Mouse (Mus musculus) liver, embryonic 14.5 days (tissue): ENCODE measurements around the gene Lin7a. TPM values are rescaled to one million over a fixed set of nuclear protein-coding genes. Genes with fewer than 3 reads are reported as not detected.

Experiments used
- ATAC-seq: fragments of 200-750 bp; cut with Nextera tagmentation; 2 replicates; pipeline ENCODE4 v1.8.0; 2017; ENCODE audit warnings: moderate number of reproducible peaks, mild to moderate bottlenecking, moderate library complexity; ENCODE audit not compliant: insufficient read depth
- DNase-seq, 3 experiments: peaks; one replicate each; pipeline ENCODE4 v3.0.0-alpha.2; 2012 to 2013; ENCODE audit warnings: low read depth in 3 of 3, low spot score in 3 of 3
- H3K27ac ChIP-seq: fragments of 300-500 bp; sonication (generic); 2 replicates; pipeline ENCODE4 v1.5.1; 2014; ENCODE audit warnings: moderate library complexity, mild to moderate bottlenecking, control low read depth, inconsistent platforms
- H3K27me3 ChIP-seq: fragments of 300-500 bp; sonication (generic); 2 replicates; pipeline ENCODE4 v1.6.1; 2014; ENCODE audit warnings: mild to moderate bottlenecking, low read length, moderate library complexity; ENCODE audit not compliant: control insufficient read depth, insufficient read depth
- H3K36me3 ChIP-seq: fragments of 300-500 bp; sonication (generic); replicated peaks from 2 replicates; pipeline ENCODE4 v1.6.1; 2014; ENCODE audit warnings: low read depth; ENCODE audit not compliant: control insufficient read depth, insufficient read depth
- H3K4me1 ChIP-seq, 2 experiments: fragments of 200-500 bp in 1 of 2; fragments of 300-500 bp in 1 of 2; sonication (generic) in 1 of 2; replicated peaks; 2 replicates each; pipeline ENCODE4 v1.6.1; 2012 to 2014; ENCODE audit warnings: antibody characterized with exemption in 1 of 2, inconsistent platforms in 1 of 2, low read length in 1 of 2; ENCODE audit not compliant: control insufficient read depth in 2 of 2, insufficient read depth in 2 of 2
- H3K4me2 ChIP-seq: fragments of 300-500 bp; sonication (generic); 2 replicates; pipeline ENCODE4 v1.6.1; 2014; ENCODE audit warnings: low read depth, mild to moderate bottlenecking, control low read depth, moderate library complexity
- H3K4me3 ChIP-seq, 2 experiments: fragments of 200-500 bp in 1 of 2; fragments of 300-500 bp in 1 of 2; sonication (generic) in 1 of 2; 2 replicates each; pipeline ENCODE4 v1.5.1; 2012 to 2014; ENCODE audit warnings: low read depth in 2 of 2, low read length in 2 of 2, mild to moderate bottlenecking in 2 of 2, control low read depth in 1 of 2, inconsistent platforms in 1 of 2, moderate library complexity in 1 of 2; ENCODE audit not compliant: insufficient read depth in 1 of 2
- H3K9ac ChIP-seq: fragments of 300-500 bp; sonication (generic); replicated peaks from 2 replicates; pipeline ENCODE4 v1.6.1; 2014; ENCODE audit warnings: mild to moderate bottlenecking, control low read depth, moderate library complexity
- H3K9me3 ChIP-seq: fragments of 300-500 bp; sonication (generic); 2 replicates; pipeline ENCODE4 v1.6.1; 2016; ENCODE audit warnings: low read length, mixed read lengths; ENCODE audit not compliant: control insufficient read depth
- CTCF ChIP-seq: IDR thresholded peaks from 2 replicates; pipeline ENCODE4 v1.5.1; 2016; ENCODE audit warnings: antibody characterized with exemption, low read depth, control low read depth
- EP300 ChIP-seq: IDR thresholded peaks from 2 replicates; pipeline ENCODE4 v1.6.1; 2016; ENCODE audit warnings: antibody characterized with exemption, low read depth
- WGBS: fragments of 180-500 bp; shearing (Covaris S2); extraction: QIAGEN DNeasy Blood & Tissue Kit; methylation state at CpG from one replicate; pipeline ENCODE4 v1.1.7; 2014; ENCODE audit not compliant: insufficient replicate concordance; 5-methylcytosine and 5-hydroxymethylcytosine counted together
- polyA plus RNA-seq, 2 experiments: library from polyadenylated mRNA; depleted of rRNA in 1 of 2; stranded (reverse) in 1 of 2; unstranded in 1 of 2; fragments of >200 nt; fragmentation: Nextera tagmentation in 1 of 2; extraction: Ambion mirVana in 1 of 2; gene quantifications; 2 replicates each; pipeline versions ENCODE4 v1.2.1 to v1.2.3; 2012 to 2014

The Lin7a gene
- polyA plus RNA-seq, 2 experiments, result 0.39 to 0.88 TPM

GRCm38 (mm10) chr10:107442781-107443180, 171.3 kb downstream of the Lin7a start:
- peak; percentile 46; the same call in 1 of the 2 replicates for TF ChIP-seq CTCF
- no peak for TF ChIP-seq EP300
- Histone ChIP-seq H3K4me1 (no peaks in the 10 kb centered on the region), H3K4me3 (no peak overlapping the region), H3K9me3 (no peaks in the 10 kb centered on the region), H3K27ac (no peak overlapping the region), H3K36me3 (no peaks in the 10 kb centered on the region), H3K9ac (no peak overlapping the region), H3K4me2 (no peak overlapping the region), H3K27me3 (no peaks in the 10 kb centered on the region)
- DNase-seq, result no peak
- no peak for ATAC-seq
- WGBS, result 6% methylated on average over 4 of the region's 4 CpGs

- H3K4me2 ChIP-seq, result no peak overlapping the region
- 48% methylated on average over 5 of the region's 5 CpGs for WGBS
These were observed 178.2 kb downstream of the Lin7a start for GRCm38 (mm10) chr10:107449496-107450330.

GRCm38 (mm10) chr10:107467819-107468218, 196.3 kb downstream of the Lin7a start:
- H3K27me3 ChIP-seq, result no peaks in the 10 kb centered on the region
- no peak overlapping the region for H3K9ac ChIP-seq
- H3K4me2 ChIP-seq, result no peak overlapping the region
- H3K36me3 ChIP-seq, result no peaks in the 10 kb centered on the region
- H3K9me3 ChIP-seq, result no peaks in the 10 kb centered on the region
- H3K4me1 ChIP-seq, result no peaks in the 10 kb centered on the region
- no peak for ATAC-seq
- no peak for DNase-seq
- TF ChIP-seq CTCF (no peak), EP300 (no peak)
- 61% methylated on average over 7 of the region's 7 CpGs for WGBS
- no peak overlapping the region for H3K4me3 ChIP-seq
- no peak overlapping the region for H3K27ac ChIP-seq

More at GRCm38 (mm10) chr10:107449496-107450330, 178.2 kb downstream of the Lin7a start:
- ATAC-seq (no peak), DNase-seq (no peak)
- H3K9me3 ChIP-seq, result no peaks in the 10 kb centered on the region
- no peak overlapping the region for H3K4me3 ChIP-seq
- no peaks in the 10 kb centered on the region for H3K27me3 ChIP-seq
- no peak overlapping the region for H3K27ac ChIP-seq
- H3K9ac ChIP-seq, result no peak overlapping the region
- TF ChIP-seq CTCF (no peak), EP300 (no peak)
- H3K4me1 ChIP-seq, result no peaks in the 10 kb centered on the region
- no peaks in the 10 kb centered on the region for H3K36me3 ChIP-seq

Other genes with a start within 250 kb of the Lin7a start
- 0.14 and 0.28 TPM in 2 replicates for gene Acss3, start 148.0 kb upstream of the Lin7a start, polyA plus RNA-seq (2012; rRNA removed)
- 0.17 and 0.56 TPM in 2 replicates for gene Acss3, start 148.0 kb upstream of the Lin7a start, polyA plus RNA-seq (2014; fragmentation: Nextera tagmentation; extraction: Ambion mirVana)
- gene Myf5, start 214.4 kb downstream of the Lin7a start, polyA plus RNA-seq (2012; rRNA removed), result 0.01 TPM in 1 of 2 replicates, not detected in the other
- gene Myf5, start 214.4 kb downstream of the Lin7a start, polyA plus RNA-seq (2014; fragmentation: Nextera tagmentation; extraction: Ambion mirVana), result not detected in 2 replicates
- gene Myf6, start 223.1 kb downstream of the Lin7a start, polyA plus RNA-seq (2012; rRNA removed), result not detected in 2 replicates
- not detected in 2 replicates for gene Myf6, start 223.1 kb downstream of the Lin7a start, polyA plus RNA-seq (2014; fragmentation: Nextera tagmentation; extraction: Ambion mirVana)